Comparison of ENCODE assay signal across 13 mouse cellular contexts in genomic region chr4:106282123-106282510, GRCm38 (mm10). TPM values are rescaled to one million over a fixed set of nuclear protein-coding genes. Genes with fewer than 3 reads are reported as not detected.
DNase-seq lines count a peak whose midpoint lies in the region; ATAC-seq and TF ChIP-seq lines count a peak whose summit lies in the region.
"Had no signal": no experiment of that assay in that cellular context is flagged by ENCODE, and none has a peak within 500 bp of the region (broad histone marks: within the 10 kb centered on the region; RNA-seq: fewer than 3 reads in every experiment).

No protein-coding gene starts in this region.

- no peak for TF ChIP-seq CTCF in intestine, postnatal 0 days (IDR thresholded peaks at IDR 0.05; ENCODE audit: low read depth)

- H3K9me3 ChIP-seq in intestine, embryonic 15.5 days: no peaks in the 10 kb centered on the region
- no peaks in the 10 kb centered on the region for H3K9me3 ChIP-seq in intestine, postnatal 0 days (ENCODE audit: control insufficient read depth)
- H3K9me3 ChIP-seq in lung, embryonic 15.5 days: no peaks in the 10 kb centered on the region
- H3K9me3 ChIP-seq: neural tube, embryonic 12.5 days had no signal

- WGBS in intestine, embryonic 15.5 days: 80% methylated on average over 3 of the region's 3 CpGs
- 74% methylated on average over 3 of the region's 3 CpGs for WGBS in intestine, postnatal 0 days
- 75% methylated on average over 3 of the region's 3 CpGs for WGBS in lung, embryonic 15.5 days

- no peak overlapping the region for H3K27ac ChIP-seq in intestine, embryonic 15.5 days
- H3K27ac ChIP-seq in intestine, postnatal 0 days (ENCODE audit: low read depth, low read length): no peak overlapping the region
- H3K27ac ChIP-seq in lung, embryonic 15.5 days: peak overlapping the region; percentile 39; the same call in 1 of the 2 replicates
- H3K27ac ChIP-seq: gastrocnemius, adult 2 months; hindbrain, embryonic 14.5 days; neural tube, embryonic 12.5 days had no signal

- no peak overlapping the region for H3K9ac ChIP-seq in intestine, embryonic 15.5 days
- no peak overlapping the region for H3K9ac ChIP-seq in intestine, postnatal 0 days (ENCODE audit: low read depth, low read length)
- no peak overlapping the region for H3K9ac ChIP-seq in lung, embryonic 15.5 days
- H3K9ac ChIP-seq: hindbrain, embryonic 14.5 days; neural tube, embryonic 12.5 days had no signal

- H3K4me2 ChIP-seq in intestine, embryonic 15.5 days (replicated peaks): peak overlapping the region; percentile 12; the same call in 1 of the 2 replicates
- no peak overlapping the region for H3K4me2 ChIP-seq in intestine, postnatal 0 days (replicated peaks; ENCODE audit: low read depth)
- no peak overlapping the region for H3K4me2 ChIP-seq in lung, embryonic 15.5 days
- H3K4me2 ChIP-seq: hindbrain, embryonic 14.5 days; liver, embryonic 11.5 days; neural tube, embryonic 12.5 days had no signal

- no peak for ATAC-seq in intestine, embryonic 15.5 days
- no peak for ATAC-seq in intestine, postnatal 0 days
- ATAC-seq in lung, embryonic 15.5 days (ENCODE audit: borderline replicate concordance, extremely low read depth, low FRiP score, low TSS enrichment): no peak
- peak; percentile 10; the same call in 1 of the 2 replicates for ATAC-seq in megakaryocyte-erythroid progenitor cell, adult 5-6 weeks (replicated peaks; ENCODE audit: low FRiP score, low TSS enrichment, poor library complexity, severe bottlenecking)
- ATAC-seq: Patski had no signal

- H3K36me3 ChIP-seq in intestine, embryonic 15.5 days: no peaks in the 10 kb centered on the region
- H3K36me3 ChIP-seq in intestine, postnatal 0 days (ENCODE audit: control insufficient read depth, insufficient read depth): no peaks in the 10 kb centered on the region
- no peaks in the 10 kb centered on the region for H3K36me3 ChIP-seq in lung, embryonic 15.5 days
- H3K36me3 ChIP-seq: neural tube, embryonic 12.5 days had no signal

- H3K4me3 ChIP-seq in intestine, embryonic 15.5 days (replicated peaks): no peak overlapping the region
- H3K4me3 ChIP-seq in intestine, postnatal 0 days (ENCODE audit: low read depth, low read length): no peak overlapping the region
- H3K4me3 ChIP-seq in lung, embryonic 15.5 days: no peak overlapping the region
- H3K4me3 ChIP-seq: neural tube, embryonic 12.5 days had no signal

- peaks cover 8% of the 10 kb centered on the region; the same call in 1 of the 2 replicates for H3K4me1 ChIP-seq in intestine, embryonic 15.5 days (replicated peaks)
- no peaks in the 10 kb centered on the region for H3K4me1 ChIP-seq in intestine, postnatal 0 days (replicated peaks; ENCODE audit: control insufficient read depth, insufficient read depth, low read length)
- H3K4me1 ChIP-seq in lung, embryonic 15.5 days: no peaks in the 10 kb centered on the region
- H3K4me1 ChIP-seq: neural tube, embryonic 12.5 days had no signal

- no peaks in the 10 kb centered on the region for H3K27me3 ChIP-seq in intestine, embryonic 15.5 days (replicated peaks)
- no peaks in the 10 kb centered on the region for H3K27me3 ChIP-seq in intestine, postnatal 0 days (replicated peaks; ENCODE audit: control insufficient read depth, insufficient read depth, low read length)
- H3K27me3 ChIP-seq in lung, embryonic 15.5 days: no peaks in the 10 kb centered on the region
- H3K27me3 ChIP-seq: neural tube, embryonic 12.5 days; Patski had no signal

- peak; percentile 81 for DNase-seq in heart, adult 11 months
- DNase-seq in heart, adult 8-10 months (ENCODE audit: low spot score): no peak
- DNase-seq in lung, postnatal 36 days: no peak
- no peak for DNase-seq in thymus, postnatal 10 days (ENCODE audit: low spot score in 2 of 2)

RNA-seq across cellular contexts. Expression of gene Usp24, which starts 33.9 kb away (rescaled TPM):
- total RNA-seq in heart, adult 8-10 months (2022): 10 to 100 TPM; 46.9 to 59.1 (median 53.0) TPM
- 7.1 and 7.5 TPM in 2 replicates for polyA plus RNA-seq in intestine, embryonic 15.5 days (2015; fragmentation: Nextera tagmentation; extraction: Ambion mirVana)
- polyA plus RNA-seq in intestine, postnatal 0 days (2015; fragmentation: Nextera tagmentation; extraction: Ambion mirVana): 5.3 and 6.2 TPM in 2 replicates
- 6.5 and 6.9 TPM in 2 replicates for polyA plus RNA-seq in lung, embryonic 15.5 days (2015; fragmentation: Nextera tagmentation; extraction: Ambion mirVana)
- 80.2 and 84.3 TPM in 2 replicates for total RNA-seq in megakaryocyte-erythroid progenitor cell, adult 5-6 weeks (2014; fragmentation: Nextera tagmentation)
- total RNA-seq in megakaryocyte-erythroid progenitor cell, adult 5-6 weeks (2017): 86.6 and 87.0 TPM in 2 replicates
